Mouse (Mus musculus): ENCODE results near the gene Hdac9. TPM values are rescaled to one million over a fixed set of nuclear protein-coding genes. Genes with fewer than 3 reads are reported as not detected.
A peak's percentile ranks its signal among the peaks of the same experiment; 100 is the strongest.

Hdac9 gene
- polyA plus RNA-seq, 1 experiment from 2014 or later: 14.8 TPM

DNA sequence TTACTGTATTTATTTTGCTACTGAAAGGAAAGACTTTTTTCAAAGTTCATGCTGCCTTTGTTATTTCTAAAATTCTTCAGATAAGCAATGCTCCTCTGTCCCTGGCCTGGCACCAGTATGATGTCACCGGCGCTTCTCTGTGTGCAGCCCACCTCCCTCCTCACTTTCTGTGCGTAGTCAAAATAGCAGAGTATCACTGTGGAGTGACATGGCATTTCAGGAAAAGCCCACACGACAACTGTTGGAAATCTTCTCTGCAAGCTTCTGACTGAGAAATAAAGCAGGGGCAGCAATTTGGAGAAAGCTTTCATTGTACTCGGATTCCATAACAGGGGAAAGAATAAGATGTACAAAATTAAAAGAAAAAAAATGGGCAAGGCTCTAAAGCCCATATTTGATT, 302.1 kb downstream of the Hdac9 start:
- Histone ChIP-seq H3K27ac (no peak overlapping the region), H3K4me3 (no peak overlapping the region), H3K36me3 (no peaks in the 10 kb centered on the region), H3K27me3 (ENCODE audit: insufficient read depth, poor library complexity, severe bottlenecking) (no peaks in the 10 kb centered on the region), H3K9me3 (no peaks in the 10 kb centered on the region), H3K4me1 (peaks cover 8% of the 10 kb centered on the region; the same call in 1 of the 2 replicates)
- WGBS: 46% methylated on average over 5 of the region's 5 CpGs
- DNase-seq (ENCODE audit: low spot score): no peak

DNA sequence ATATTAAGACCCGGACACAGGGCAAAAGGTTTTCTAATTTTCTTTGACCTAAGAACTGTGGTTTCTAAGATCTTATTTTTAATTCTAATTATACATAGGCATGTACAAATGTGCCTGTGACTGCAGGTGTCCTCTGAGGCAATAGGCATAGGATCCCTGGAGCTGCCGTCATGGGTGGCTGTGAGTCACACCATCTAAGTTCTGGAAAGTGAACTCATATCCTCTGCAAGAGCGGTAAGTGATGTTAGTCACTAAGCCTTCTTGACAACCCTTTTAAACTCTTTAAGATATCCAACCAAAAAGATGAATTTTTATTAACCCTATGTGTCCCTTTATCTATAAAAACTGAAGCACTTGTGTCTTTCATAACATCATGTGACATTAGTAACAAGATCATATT, 304.4 kb downstream of the Hdac9 start:
- Histone ChIP-seq H3K27me3 (ENCODE audit: insufficient read depth, poor library complexity, severe bottlenecking) (no peaks in the 10 kb centered on the region), H3K27ac (no peak overlapping the region), H3K4me1 (peaks cover 6% of the 10 kb centered on the region; the same call in 1 of the 2 replicates), H3K36me3 (no peaks in the 10 kb centered on the region), H3K4me3 (no peak overlapping the region), H3K9me3 (no peaks in the 10 kb centered on the region)
- 93% methylated on average over 3 of the region's 3 CpGs for WGBS
- DNase-seq (ENCODE audit: low spot score): no peak

DNA sequence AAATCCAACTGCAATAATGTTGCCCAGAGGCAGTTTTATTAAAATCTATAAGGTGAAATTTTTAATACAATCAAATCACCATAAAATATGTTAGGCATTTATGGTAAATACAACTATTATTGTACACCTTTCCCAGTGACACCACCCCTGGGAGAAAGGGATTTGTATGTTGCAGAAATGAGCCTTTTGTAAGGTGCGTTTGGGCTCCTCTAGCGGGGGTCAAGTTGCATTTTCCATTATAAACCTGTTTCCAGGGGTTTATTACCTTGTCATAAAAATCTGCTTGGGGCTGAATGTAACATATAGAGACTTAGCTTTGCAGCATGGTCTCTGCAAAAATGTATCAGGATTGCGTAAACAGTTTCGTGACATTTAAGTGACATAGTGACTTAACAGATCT, 312.4 kb downstream of the Hdac9 start:
- Histone ChIP-seq H3K27me3 (ENCODE audit: insufficient read depth, poor library complexity, severe bottlenecking) (no peaks in the 10 kb centered on the region), H3K4me1 (no peaks in the 10 kb centered on the region), H3K4me3 (no peak overlapping the region), H3K27ac (no peak overlapping the region), H3K9me3 (no peaks in the 10 kb centered on the region), H3K36me3 (no peaks in the 10 kb centered on the region)
- WGBS: 87% methylated on average over 4 of the region's 4 CpGs
- DNase-seq (ENCODE audit: low spot score): no peak

DNA sequence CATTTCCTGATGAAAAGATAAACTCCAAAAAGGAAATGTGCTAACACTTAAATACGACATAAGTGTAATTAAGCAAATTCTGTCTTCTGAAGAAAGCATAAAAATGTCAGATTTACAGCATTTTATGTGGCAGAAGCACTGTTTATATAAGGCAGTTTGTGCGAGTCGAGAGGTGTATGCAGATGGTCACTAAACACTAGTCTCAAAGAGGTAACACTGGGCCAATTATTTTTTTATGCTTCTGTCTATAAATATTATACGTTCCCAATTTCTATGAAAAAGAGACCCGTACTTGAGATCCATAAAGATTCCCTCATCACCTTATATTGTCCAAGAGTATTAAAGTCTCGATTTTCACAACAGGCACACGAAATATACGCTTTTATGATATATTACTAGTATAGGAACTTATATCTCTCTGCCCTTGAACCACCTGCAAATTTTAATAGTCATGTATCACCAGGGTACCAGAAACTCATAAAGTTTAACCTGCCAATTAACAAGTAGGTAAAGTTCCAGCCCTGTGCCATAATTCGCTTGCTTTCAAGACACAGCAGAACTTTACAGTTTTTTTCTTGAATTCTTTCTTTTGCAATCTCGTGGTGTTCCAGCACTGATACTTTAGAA, 322.6 kb downstream of the Hdac9 start:
- Histone ChIP-seq H3K4me1 (no peaks in the 10 kb centered on the region), H3K9me3 (no peaks in the 10 kb centered on the region), H3K27me3 (ENCODE audit: insufficient read depth, poor library complexity, severe bottlenecking) (no peaks in the 10 kb centered on the region), H3K4me3 (no peak overlapping the region), H3K36me3 (no peaks in the 10 kb centered on the region), H3K27ac (no peak overlapping the region)
- no peak for DNase-seq (ENCODE audit: low spot score)
- WGBS: 84% methylated on average over 10 of the region's 10 CpGs

DNA sequence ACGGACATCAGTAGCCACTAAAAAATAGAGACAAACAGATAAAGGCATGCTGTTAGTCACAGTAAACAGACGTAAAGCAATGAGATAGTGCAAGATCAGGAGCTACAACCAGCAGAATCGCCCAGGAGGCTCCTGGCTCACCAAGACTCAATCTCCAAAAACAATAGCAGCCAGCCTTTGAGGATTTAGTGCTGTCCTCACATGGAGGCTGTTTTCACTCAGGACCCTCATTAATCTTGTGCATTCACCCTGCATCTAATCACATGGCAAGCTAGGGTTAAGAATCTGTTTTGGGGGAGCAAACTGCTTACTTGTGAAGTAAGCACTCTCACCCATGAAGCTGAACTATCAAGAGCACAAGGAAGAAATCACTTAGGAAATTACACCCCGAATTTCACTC, 329.7 kb downstream of the Hdac9 start:
- 29% methylated on average over 4 of the region's 4 CpGs for WGBS
- H3K27ac ChIP-seq: no peak overlapping the region
- no peaks in the 10 kb centered on the region for H3K36me3 ChIP-seq
- H3K27me3 ChIP-seq (ENCODE audit: insufficient read depth, poor library complexity, severe bottlenecking): no peaks in the 10 kb centered on the region
- DNase-seq (ENCODE audit: low spot score): no peak
- H3K4me3 ChIP-seq: no peak overlapping the region
- H3K4me1 ChIP-seq: peaks cover 8% of the 10 kb centered on the region; the same call in 1 of the 2 replicates
- H3K9me3 ChIP-seq: no peaks in the 10 kb centered on the region

DNA sequence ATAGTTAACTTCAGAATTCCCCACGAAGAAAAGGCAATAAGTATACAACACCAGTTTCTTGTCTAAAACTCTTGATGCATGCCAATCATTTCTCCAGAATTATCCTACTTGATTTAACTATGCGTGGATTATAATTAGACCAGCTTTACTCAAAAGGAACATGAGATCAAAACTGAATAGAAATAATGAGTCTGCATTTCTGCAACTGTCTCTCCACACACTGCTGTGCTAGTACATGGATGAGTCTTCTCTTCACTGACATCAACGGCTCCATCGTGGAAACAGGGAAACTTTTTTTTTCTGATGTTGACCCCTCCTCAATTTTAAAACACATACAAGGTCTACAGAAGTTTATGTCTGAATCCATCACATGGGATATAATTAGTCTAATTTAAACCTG, 334.4 kb downstream of the Hdac9 start:
- no peak for DNase-seq (ENCODE audit: low spot score)
- H3K27ac ChIP-seq: no peak overlapping the region
- no peaks in the 10 kb centered on the region for H3K27me3 ChIP-seq (ENCODE audit: insufficient read depth, poor library complexity, severe bottlenecking)
- H3K4me3 ChIP-seq: no peak overlapping the region
- no peaks in the 10 kb centered on the region for H3K36me3 ChIP-seq
- peaks cover 14% of the 10 kb centered on the region; the same call in 1 of the 2 replicates for H3K4me1 ChIP-seq
- H3K9me3 ChIP-seq: no peaks in the 10 kb centered on the region
- WGBS: 86% methylated on average over 4 of the region's 4 CpGs

DNA sequence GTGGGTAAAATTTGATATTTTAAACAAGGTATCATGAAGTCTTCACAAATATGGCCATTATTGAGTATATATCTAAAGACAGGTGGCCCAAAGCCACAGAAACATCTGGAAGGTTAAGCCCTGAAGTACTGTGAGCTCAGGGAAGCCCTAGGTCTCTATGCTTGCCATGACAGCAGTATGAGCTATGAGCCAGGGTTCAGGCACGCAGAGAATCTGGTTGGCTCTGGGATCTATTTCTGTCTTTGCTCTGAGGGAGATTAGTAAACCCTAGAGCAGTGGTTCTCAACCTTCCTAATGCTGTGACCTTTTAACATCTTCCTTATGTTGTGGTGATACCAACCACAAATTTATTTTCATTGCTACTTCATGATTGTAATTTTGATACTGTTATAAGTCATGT, 337.7 kb downstream of the Hdac9 start:
- Histone ChIP-seq H3K4me3 (no peak overlapping the region), H3K4me1 (peaks cover 9% of the 10 kb centered on the region; the same call in 1 of the 2 replicates), H3K36me3 (no peaks in the 10 kb centered on the region), H3K27ac (peak overlapping the region; percentile 62; the same call in 1 of the 2 replicates), H3K9me3 (no peaks in the 10 kb centered on the region), H3K27me3 (ENCODE audit: insufficient read depth, poor library complexity, severe bottlenecking) (no peaks in the 10 kb centered on the region)
- WGBS: 42% methylated on average over 1 of the region's 1 CpGs
- DNase-seq (ENCODE audit: low spot score): no peak

DNA sequence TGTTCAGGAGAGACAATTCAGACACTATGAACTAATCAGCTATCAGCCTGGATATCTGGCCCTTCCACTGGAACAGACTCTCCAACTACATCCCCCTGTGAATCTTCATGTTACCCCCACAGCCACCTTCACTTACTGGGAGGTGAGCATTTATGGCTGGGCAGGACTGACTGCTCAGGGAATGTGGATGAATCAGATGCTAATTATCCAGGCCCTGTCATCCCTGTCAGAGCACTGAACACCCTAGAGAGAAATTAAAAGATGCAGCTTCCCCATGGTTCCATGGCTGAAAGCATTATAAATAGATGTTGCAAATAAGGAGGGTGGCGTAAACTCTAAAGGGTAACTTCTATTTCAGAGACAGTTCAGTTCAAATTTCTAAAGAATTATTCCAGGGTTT, 345.8 kb downstream of the Hdac9 start:
- H3K27ac ChIP-seq: no peak overlapping the region
- no peak for DNase-seq (ENCODE audit: low spot score)
- 85% methylated on average over 1 of the region's 1 CpGs for WGBS
- H3K27me3 ChIP-seq (ENCODE audit: insufficient read depth, poor library complexity, severe bottlenecking): no peaks in the 10 kb centered on the region
- no peak overlapping the region for H3K4me3 ChIP-seq
- H3K9me3 ChIP-seq: no peaks in the 10 kb centered on the region
- H3K36me3 ChIP-seq: no peaks in the 10 kb centered on the region
- H3K4me1 ChIP-seq: no peaks in the 10 kb centered on the region

DNA sequence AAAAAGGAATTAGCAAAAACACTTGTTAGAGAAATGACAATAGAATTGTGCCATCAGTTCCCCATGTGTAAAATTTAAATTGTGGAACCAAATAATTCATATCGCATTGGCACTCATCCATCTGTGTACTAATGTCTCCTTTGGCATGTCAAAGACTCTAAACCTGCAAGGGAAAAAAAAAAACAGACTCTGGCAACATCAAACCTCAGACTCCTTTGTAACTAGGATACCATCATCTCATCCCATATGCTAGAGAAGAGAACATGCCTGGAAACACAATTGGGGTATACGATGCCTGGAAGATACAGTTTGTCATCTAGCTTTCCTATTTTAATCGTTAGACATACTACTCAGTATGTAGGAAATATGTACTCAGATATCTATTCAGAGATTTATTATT, 347.4 kb downstream of the Hdac9 start:
- Histone ChIP-seq H3K36me3 (no peaks in the 10 kb centered on the region), H3K9me3 (no peaks in the 10 kb centered on the region), H3K27ac (no peak overlapping the region), H3K4me3 (no peak overlapping the region), H3K27me3 (ENCODE audit: insufficient read depth, poor library complexity, severe bottlenecking) (no peaks in the 10 kb centered on the region), H3K4me1 (no peaks in the 10 kb centered on the region)
- no peak for DNase-seq (ENCODE audit: low spot score)
- WGBS: 87% methylated on average over 3 of the region's 3 CpGs

DNA sequence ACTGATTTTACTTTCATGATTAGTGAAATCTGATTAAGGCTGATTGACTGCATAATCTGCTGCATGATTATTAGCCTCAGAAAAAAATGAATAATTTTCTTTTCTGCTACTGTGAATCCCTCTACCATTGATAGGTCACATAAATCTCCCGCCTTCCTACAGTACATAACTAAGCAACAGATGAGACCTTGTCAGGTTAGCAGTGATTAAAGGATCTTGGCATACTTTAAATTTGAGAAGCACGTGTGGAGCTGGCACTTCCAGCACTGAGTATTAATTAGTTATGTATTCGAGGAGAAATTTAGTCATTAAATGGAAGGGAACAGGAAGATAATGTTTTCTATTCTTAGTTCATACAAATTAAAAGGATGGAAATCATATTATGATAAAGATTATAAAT, 347.8 kb downstream of the Hdac9 start:
- H3K9me3 ChIP-seq: no peaks in the 10 kb centered on the region
- no peaks in the 10 kb centered on the region for H3K27me3 ChIP-seq (ENCODE audit: insufficient read depth, poor library complexity, severe bottlenecking)
- no peak for DNase-seq (ENCODE audit: low spot score)
- H3K4me3 ChIP-seq: no peak overlapping the region
- H3K4me1 ChIP-seq: no peaks in the 10 kb centered on the region
- H3K27ac ChIP-seq: no peak overlapping the region
- 78% methylated on average over 3 of the region's 3 CpGs for WGBS
- H3K36me3 ChIP-seq: no peaks in the 10 kb centered on the region

DNA sequence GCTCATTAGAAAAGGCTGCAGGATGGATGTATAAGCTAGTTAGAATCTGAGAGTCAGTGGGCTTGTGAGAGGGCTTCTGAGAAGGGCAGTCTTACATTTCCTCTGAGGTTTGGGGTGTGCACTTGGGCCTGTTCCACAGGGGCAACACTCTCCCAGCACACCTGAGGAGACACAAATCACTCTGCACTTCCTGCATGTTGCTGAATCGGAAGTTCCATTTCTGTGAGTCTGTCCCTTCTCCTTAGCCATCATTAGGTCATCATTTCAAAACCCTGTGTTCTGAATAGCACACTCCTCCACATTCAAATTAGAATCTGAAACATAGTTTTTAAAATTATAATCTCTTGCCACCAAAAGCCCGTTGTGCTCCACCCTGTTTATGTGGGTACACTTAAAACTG, 354.6 kb downstream of the Hdac9 start:
- H3K9me3 ChIP-seq: no peaks in the 10 kb centered on the region
- H3K4me1 ChIP-seq: no peaks in the 10 kb centered on the region
- no peaks in the 10 kb centered on the region for H3K36me3 ChIP-seq
- 73% methylated on average over 2 of the region's 2 CpGs for WGBS
- H3K27ac ChIP-seq: no peak overlapping the region
- no peak for DNase-seq (ENCODE audit: low spot score)
- H3K27me3 ChIP-seq (ENCODE audit: insufficient read depth, poor library complexity, severe bottlenecking): no peaks in the 10 kb centered on the region
- no peak overlapping the region for H3K4me3 ChIP-seq

DNA sequence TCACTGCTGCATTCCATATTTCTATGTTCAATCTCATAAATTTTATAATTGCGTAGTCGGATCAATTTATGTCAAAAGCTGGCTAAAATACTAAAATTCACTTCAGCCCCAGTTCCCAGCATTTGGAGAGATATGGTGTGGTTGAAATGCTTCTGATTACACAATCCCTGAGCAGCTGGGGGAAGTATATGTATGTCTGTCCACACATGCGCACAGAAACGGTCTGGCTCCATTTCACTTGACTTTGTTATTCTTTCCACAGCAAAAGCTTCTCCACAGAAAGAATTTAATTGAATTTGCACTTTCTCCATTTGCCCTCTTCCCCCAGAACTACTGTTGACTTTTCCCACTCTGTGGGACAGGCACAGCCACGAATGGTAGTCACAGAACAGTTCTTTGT, 357.9 kb downstream of the Hdac9 start:
- no peaks in the 10 kb centered on the region for H3K9me3 ChIP-seq
- no peak overlapping the region for H3K27ac ChIP-seq
- no peaks in the 10 kb centered on the region for H3K36me3 ChIP-seq
- no peak overlapping the region for H3K4me3 ChIP-seq
- no peak for DNase-seq (ENCODE audit: low spot score)
- H3K4me1 ChIP-seq: no peaks in the 10 kb centered on the region
- H3K27me3 ChIP-seq (ENCODE audit: insufficient read depth, poor library complexity, severe bottlenecking): no peaks in the 10 kb centered on the region
- WGBS: 65% methylated on average over 5 of the region's 5 CpGs

DNA sequence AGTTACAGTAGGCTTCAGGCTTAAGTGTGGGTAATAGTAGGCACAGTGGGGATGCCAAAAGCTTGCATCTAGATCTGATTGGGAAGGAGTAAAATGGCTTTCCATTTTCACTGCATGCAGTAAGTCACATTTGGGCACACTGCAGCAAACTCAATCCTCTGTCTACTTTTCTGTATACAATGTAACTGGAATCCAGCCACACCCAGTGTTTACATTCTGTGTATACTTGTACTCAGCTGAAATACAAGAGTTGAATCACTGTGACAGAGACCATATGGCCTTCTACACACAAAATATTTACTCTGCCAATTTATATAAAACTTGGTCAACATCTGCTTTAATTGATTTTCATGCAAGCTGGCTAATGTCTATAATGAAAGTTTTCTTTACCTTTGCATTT, 362.1 kb downstream of the Hdac9 start:
- H3K4me1 ChIP-seq: no peaks in the 10 kb centered on the region
- no peaks in the 10 kb centered on the region for H3K36me3 ChIP-seq
- no peak for DNase-seq (ENCODE audit: low spot score)
- H3K27me3 ChIP-seq (ENCODE audit: insufficient read depth, poor library complexity, severe bottlenecking): no peaks in the 10 kb centered on the region
- no peak overlapping the region for H3K4me3 ChIP-seq
- H3K27ac ChIP-seq: no peak overlapping the region
- H3K9me3 ChIP-seq: no peaks in the 10 kb centered on the region

DNA sequence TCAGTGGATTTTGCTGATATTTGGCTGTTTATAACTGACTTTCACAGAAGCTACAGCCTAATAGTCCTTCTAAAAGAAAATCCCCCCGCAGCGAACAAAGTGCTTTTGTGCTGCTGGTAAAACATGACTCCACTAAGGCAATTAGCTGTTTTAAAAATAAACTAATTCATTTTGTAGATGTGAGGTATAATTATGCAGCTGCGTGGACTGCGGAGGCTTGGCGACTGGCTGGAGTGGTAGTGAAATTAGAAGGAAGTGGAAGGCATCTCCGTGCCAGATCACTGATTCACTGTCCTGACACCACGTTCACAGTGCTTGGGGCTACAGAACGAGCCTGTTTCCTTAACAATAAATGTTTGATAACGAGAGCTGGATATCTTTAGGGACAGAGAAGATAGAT, 366.6 kb downstream of the Hdac9 start:
- no peak for DNase-seq (ENCODE audit: low spot score)
- 66% methylated on average over 9 of the region's 9 CpGs for WGBS
- Histone ChIP-seq H3K27me3 (ENCODE audit: insufficient read depth, poor library complexity, severe bottlenecking) (no peaks in the 10 kb centered on the region), H3K4me1 (no peaks in the 10 kb centered on the region), H3K9me3 (no peaks in the 10 kb centered on the region), H3K36me3 (no peaks in the 10 kb centered on the region), H3K27ac (no peak overlapping the region), H3K4me3 (no peak overlapping the region)
